Mouse (Mus musculus): ENCODE measurements at regions not wholly inside any gene's neighbourhood (a gene's known extent, or its start where the extent isn't known, plus 50 kb on each side); places are given as distances from the start of the nearest gene placed in this dataset.
"Not testable (repeated sequence)": the region's sequence is repeated elsewhere in the genome, so short reads cannot be mapped to it uniquely, and the experiment has no call there.

- no peak for DNase-seq (ENCODE audit: low spot score in 2 of 2)
Measured at GRCm38 (mm10) chr11:52460190-52460780, 64.1 kb downstream of the 9530068E07Rik start.

- not testable (repeated sequence) for DNase-seq (ENCODE audit: low spot score in 2 of 2)
Measured at GRCm38 (mm10) chr11:52471128-52471527, 74.9 kb downstream of the 9530068E07Rik start.

GRCm38 (mm10) chr11:52480111-52480510, 83.9 kb downstream of the 9530068E07Rik start:
- not testable (repeated sequence) for DNase-seq (ENCODE audit: low spot score in 2 of 2)

GRCm38 (mm10) chr11:52480694-52481093, 84.5 kb downstream of the 9530068E07Rik start:
- DNase-seq (ENCODE audit: low spot score in 2 of 2): not testable (repeated sequence)

DNA sequence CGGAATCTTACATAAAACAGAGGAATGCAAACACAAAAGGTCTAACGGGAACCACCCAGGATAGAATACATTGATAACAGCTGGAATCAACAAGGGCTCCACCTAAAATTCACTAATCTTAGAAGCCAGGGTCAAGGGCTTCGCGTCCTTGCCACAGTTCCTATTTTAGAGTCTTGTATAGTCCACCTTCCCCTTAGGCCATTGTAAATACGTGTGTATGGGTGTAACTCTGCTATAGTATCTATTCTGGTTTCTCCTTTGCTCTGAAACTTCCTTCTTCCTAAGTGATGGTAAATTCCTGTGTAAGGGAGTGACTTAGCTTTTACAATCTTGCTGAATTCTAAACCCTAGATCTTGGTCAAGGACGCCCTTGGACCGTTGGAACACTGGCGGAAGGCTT, 87.3 kb downstream of the 9530068E07Rik start:
- DNase-seq (ENCODE audit: low spot score in 2 of 2): not testable (repeated sequence)

DNA sequence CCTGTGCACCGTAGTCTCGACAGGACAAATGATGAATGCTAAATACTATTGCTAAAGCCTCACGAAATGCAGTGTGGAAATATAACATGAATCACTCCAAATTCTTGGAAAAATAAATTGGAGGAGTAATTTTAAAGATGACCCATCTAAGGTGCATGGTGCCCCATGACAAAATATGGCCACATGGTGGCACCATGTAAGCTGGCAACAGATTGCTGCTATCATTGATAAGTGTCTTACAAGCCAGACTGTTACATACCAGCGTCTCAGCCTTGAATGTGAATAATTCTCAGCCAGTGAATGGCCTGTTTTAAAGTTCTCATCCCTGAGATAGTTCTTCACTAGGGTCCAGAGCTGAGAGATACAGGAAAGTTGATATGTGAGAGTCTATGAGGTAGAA, 92.3 kb downstream of the 9530068E07Rik start:
- not testable (repeated sequence) for DNase-seq (ENCODE audit: low spot score in 2 of 2)

DNA sequence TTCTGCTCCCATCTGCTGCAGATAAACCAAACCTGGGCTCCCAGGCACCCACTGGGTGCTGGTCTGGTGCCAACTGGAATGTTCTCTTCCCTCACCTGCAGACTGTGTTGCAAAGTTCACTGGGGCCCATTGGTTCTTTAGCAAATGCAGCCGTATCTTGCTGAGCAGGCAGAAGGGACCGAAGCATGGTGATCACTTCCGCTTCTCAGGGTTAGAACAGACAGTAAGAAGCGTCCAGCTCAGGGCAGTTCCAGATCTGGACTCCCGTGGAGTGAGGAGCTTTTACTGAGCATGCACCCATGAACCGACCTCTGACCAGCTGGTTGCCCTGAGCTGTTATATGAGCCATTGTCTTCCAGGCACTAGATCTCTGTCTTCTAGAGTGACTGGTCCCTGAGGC, 97.1 kb downstream of the 9530068E07Rik start:
- DNase-seq (ENCODE audit: low spot score in 2 of 2): no peak

- no peak for DNase-seq (ENCODE audit: low spot score in 2 of 2)
Measured at GRCm38 (mm10) chr11:52496908-52497307, 100.7 kb downstream of the 9530068E07Rik start.

- DNase-seq (ENCODE audit: low spot score in 2 of 2): no peak
Measured at GRCm38 (mm10) chr11:52502759-52503365, 106.6 kb downstream of the 9530068E07Rik start.

- no peak for DNase-seq (ENCODE audit: low spot score in 2 of 2)
Measured at GRCm38 (mm10) chr11:52511831-52512297, 115.6 kb downstream of the 9530068E07Rik start.

DNA sequence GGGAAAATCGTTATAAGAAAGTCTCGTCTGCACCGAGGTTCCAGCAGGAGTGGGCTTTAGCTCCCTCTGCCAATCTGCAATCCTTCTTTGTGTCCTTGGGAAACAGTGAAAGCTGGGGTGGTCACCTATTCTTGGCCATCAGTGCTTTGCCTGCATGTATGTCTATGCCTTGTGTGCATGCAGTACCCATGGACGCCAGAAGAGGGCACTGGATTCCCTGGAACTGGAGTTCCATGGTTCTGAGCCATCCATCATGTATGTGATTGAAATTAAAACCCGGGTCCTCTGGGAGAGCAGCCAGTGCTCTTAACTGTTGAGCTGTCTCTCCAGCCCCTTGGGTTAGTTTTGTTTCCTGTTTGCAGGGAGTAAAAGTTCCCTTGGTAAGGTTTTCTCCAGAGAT, 121.1 kb downstream of the 9530068E07Rik start:
- no peak for DNase-seq (ENCODE audit: low spot score in 2 of 2)

- no peak for DNase-seq (ENCODE audit: low spot score in 2 of 2)
Measured at GRCm38 (mm10) chr11:52519877-52520276, 123.6 kb downstream of the 9530068E07Rik start.

DNA sequence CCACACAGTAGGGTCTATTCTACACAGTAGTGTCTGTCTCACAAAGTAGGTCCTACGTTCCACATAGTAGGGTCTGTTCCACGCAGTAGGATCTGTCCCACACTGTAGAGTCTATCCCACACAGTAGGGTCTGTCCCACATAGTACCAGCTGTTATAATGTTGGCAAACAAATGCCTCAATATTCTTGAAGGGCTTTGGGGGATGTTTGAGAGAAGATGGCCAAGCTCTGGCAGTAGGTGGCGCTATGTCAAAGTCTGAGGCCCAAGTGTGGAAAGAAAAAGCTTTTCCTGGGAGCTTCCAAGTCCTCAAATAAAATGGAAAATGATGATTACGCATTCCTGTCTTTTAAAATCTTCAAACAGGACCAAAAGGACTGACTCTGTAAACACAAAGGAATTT, 125.7 kb downstream of the 9530068E07Rik start:
- DNase-seq (ENCODE audit: low spot score in 2 of 2): peak in 1 of 2 experiments; percentile 54

DNA sequence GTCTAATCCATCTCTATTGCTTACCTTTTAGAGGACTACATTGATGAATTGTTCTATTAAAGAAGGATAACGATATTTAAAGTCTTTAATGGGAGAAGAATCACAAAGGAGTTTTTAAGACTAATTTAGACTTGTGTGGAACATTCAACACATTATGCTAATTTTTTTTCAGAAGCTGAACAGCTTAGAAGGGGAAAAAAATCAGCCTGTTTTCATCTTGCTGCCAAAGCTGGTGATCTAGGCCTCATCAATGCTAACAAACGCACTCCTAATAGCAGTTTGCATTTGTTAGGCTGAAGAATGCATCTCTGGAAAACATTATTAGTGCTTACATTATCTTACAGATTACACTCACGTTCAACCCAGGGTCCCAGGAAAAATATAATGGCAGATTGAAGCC, 126.2 kb downstream of the 9530068E07Rik start:
- no peak for DNase-seq (ENCODE audit: low spot score in 2 of 2)

DNA sequence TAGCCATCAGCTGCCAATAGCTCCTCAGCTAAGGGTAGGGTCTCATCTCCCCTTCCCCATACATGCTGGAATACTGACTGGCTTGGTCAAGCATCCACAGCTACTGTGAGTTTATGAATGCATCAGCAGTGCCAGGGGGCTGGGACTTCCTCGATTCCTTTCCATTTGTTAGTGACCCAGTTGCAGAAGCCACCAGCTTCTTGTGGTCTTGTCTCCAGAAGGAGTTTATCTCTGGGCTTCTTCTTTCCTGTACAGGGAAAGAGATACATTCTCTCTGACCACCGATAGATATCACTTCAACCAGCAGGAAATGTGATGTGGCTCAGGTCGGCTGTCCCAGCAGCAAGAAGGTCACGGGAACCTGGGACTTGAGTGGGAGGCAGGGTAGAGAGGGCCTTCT, 127.0 kb downstream of the 9530068E07Rik start:
- DNase-seq (ENCODE audit: low spot score in 2 of 2): no peak

DNA sequence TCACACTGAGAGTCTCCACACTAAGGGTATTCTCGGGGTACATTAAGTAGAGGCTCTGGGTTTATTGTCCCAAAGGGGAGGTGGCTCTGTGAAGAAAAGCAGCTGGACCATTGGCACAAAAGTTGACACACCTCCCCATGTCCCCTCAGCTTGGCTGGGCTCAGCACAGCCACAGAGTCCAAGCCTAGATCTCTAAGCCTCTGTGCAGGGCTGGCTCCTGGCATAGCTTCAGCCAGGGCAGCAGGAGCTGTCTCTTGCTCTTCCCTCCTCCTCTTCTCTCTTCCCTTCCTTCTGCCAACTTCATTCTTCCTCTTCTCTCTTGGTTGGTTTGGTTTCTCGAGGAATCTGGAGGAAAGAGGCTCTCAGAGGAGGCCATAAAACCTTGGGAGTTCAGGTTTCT, 127.4 kb downstream of the 9530068E07Rik start:
- DNase-seq (ENCODE audit: low spot score in 2 of 2): no peak

GRCm38 (mm10) chr11:52525446-52525845, 129.2 kb downstream of the 9530068E07Rik start:
- DNase-seq (ENCODE audit: low spot score in 2 of 2): no peak

- no peak for DNase-seq (ENCODE audit: low spot score in 2 of 2)
Measured at GRCm38 (mm10) chr11:52526306-52526705, 130.1 kb downstream of the 9530068E07Rik start.

DNA sequence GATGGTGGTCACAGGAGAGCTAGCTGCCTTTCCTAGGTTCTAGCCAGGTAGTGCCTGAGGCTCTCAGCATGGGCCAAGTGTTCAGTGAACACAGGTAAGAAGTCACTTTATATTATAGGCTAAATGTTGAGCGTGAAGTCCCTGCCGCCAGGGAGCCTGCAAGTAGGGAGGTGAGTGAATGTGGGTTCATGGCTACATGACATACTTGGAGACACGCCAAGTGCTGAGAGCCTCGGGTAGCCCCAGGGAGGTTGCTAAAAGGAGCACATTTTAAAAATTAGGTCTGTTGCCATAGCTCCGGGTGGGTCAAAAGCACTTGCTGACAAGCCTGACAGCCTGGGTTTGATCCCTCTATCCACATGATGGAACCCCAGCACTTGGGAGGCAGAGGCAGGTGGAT, 137.2 kb downstream of the 9530068E07Rik start:
- no peak for DNase-seq (ENCODE audit: low spot score in 2 of 2)

DNA sequence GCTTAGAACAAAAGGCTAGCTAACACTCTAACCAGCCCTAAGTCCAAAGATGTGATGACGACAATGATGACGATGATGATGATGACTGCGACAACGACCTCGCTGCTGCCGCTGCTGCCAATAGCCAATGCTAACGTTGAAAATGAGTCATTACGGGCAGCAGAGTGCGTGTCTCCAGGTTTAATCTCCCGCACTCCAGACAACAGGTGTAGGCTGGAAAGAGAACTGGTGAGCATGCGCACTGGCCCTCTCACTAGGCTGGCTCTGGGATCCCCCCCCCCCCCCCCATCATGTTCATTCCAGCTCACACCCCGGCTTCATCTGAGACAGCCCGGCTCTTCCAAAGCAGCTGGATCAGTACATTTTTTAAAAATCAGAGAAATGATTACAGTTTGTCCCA, 138.4 kb downstream of the 9530068E07Rik start:
- no peak for DNase-seq (ENCODE audit: low spot score in 2 of 2)

- DNase-seq (ENCODE audit: low spot score in 2 of 2): peak in 1 of 2 experiments; percentile 29
Measured at GRCm38 (mm10) chr11:52536211-52536610, 140.0 kb downstream of the 9530068E07Rik start.

DNA sequence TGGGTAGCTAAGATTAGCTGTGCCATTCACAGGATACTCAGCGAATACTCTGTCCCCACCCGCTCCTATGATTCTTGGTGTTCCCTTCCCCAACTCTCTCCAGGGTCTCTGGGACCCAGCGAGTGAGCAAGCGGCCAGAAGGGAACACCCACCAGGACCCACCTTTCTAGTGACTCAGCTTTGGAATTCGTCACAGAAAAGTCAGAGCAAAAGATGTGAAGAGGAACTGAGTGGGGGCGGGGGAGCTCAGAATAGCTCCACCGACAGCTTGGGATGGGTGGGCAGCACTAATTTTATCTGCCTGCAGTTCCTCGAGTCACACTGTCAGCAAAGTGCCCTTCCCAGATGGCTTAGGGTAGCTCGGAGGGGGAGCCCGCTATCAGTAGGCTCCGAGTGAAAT, 140.6 kb downstream of the 9530068E07Rik start:
- peak; percentile 72 to 86 for DNase-seq (ENCODE audit: low spot score in 2 of 2)

GRCm38 (mm10) chr11:52537819-52538435, 141.7 kb downstream of the 9530068E07Rik start:
- DNase-seq (ENCODE audit: low spot score in 2 of 2): no peak

Data from frontal cortex, postnatal 10 days (tissue).